Mouse (Mus musculus): ENCODE measurements around the gene H2al2a. TPM values are rescaled to one million over a fixed set of nuclear protein-coding genes. Genes with fewer than 3 reads are reported as not detected.

Gene H2al2a
- polyA plus RNA-seq, 2 experiments = not detected

DNA sequence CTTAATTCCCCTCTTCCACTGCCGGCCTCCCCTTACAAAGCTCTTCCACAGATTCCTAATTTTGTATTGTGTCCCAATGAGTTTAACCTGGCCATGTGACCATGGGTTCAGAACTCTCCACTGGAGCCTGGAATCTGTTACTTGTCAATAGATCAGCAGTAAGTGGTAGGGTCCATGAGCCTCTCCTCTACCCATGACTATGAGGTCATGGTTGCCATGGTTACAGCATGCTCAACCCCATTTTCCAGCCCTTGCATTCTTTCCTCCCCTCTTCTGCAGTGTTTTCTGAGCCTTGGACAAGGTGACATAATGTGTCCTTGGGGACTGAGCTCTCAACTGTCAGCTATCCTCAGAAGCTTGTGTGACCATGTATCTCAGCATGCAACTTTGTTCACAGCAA, 37.3 kb downstream of the H2al2a start:
- Histone ChIP-seq H3K36me3 (replicated peaks; ENCODE audit: control insufficient read depth, insufficient read depth, low read depth) (no peaks in the 10 kb centered on the region), H3K27me3 (ENCODE audit: control insufficient read depth, insufficient read depth, low read length) (no peaks in the 10 kb centered on the region), H3K4me2 (ENCODE audit: low read depth) (no peak overlapping the region), H3K9ac (replicated peaks) (no peak overlapping the region), H3K27ac (no peak overlapping the region), H3K9me3 (ENCODE audit: control insufficient read depth, low read length) (no peaks in the 10 kb centered on the region), H3K4me3 (ENCODE audit: insufficient read depth in 1 of 2, low read depth in 2 of 2, low read length in 2 of 2) (no peak overlapping the region), H3K4me1 (replicated peaks; ENCODE audit: control insufficient read depth in 2 of 2, insufficient read depth in 2 of 2, low read length in 1 of 2) (no peaks in the 10 kb centered on the region)
- ATAC-seq (ENCODE audit: insufficient read depth) = no peak
- no peak for DNase-seq (ENCODE audit: low read depth in 3 of 3, low spot score in 3 of 3)
- no peak for TF ChIP-seq CTCF (IDR thresholded peaks at IDR 0.05; ENCODE audit: low read depth)
- TF ChIP-seq EP300 (IDR thresholded peaks at IDR 0.05; ENCODE audit: low read depth) = no peak
- 71% methylated on average over 1 of the region's 1 CpGs for WGBS (ENCODE audit: insufficient replicate concordance)

DNA sequence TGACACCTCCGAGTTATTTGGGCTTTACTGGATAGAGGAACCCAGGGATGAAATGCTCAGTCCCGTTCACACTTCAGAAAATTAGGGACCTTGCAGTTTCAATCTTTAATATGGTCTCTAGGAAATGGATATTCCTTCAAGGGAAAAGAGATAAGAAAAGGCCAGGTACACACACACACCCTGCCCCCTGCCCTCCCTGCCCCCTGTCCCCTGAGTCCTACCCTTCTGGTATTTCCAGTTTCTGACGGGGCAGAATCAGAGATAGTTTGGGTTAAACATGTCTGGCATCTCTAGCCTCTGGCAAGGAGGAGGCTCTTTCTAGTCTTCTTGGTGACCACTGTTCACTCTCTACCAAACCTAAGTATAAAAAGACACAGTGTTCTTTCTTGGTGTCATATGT, 49.9 kb downstream of the H2al2a start:
- Histone ChIP-seq H3K36me3 (replicated peaks; ENCODE audit: control insufficient read depth, insufficient read depth, low read depth) (no peaks in the 10 kb centered on the region), H3K9me3 (ENCODE audit: control insufficient read depth, low read length) (no peaks in the 10 kb centered on the region), H3K27me3 (ENCODE audit: control insufficient read depth, insufficient read depth, low read length) (no peaks in the 10 kb centered on the region), H3K27ac (no peak overlapping the region), H3K4me3 (ENCODE audit: insufficient read depth in 1 of 2, low read depth in 2 of 2, low read length in 2 of 2) (no peak overlapping the region), H3K9ac (replicated peaks) (no peak overlapping the region), H3K4me2 (ENCODE audit: low read depth) (no peak overlapping the region), H3K4me1 (replicated peaks; ENCODE audit: control insufficient read depth in 2 of 2, insufficient read depth in 2 of 2, low read length in 1 of 2) (peaks cover 0 to under 1% of the 10 kb centered on the region in 2 experiments; a peak in 1 of 4 replicates)
- no peak for ATAC-seq (ENCODE audit: insufficient read depth)
- DNase-seq (ENCODE audit: low read depth in 3 of 3, low spot score in 3 of 3) = no peak
- WGBS (ENCODE audit: insufficient replicate concordance) = 50% methylated on average over 3 of the region's 3 CpGs
- no peak for TF ChIP-seq EP300 (IDR thresholded peaks at IDR 0.05; ENCODE audit: low read depth)
- no peak for TF ChIP-seq CTCF (IDR thresholded peaks at IDR 0.05; ENCODE audit: low read depth)

Other genes starting within 250 kb of the H2al2a start
- gene A930004D18Rik, start 40.8 kb upstream of the H2al2a start, polyA plus RNA-seq (2012; rRNA removed) = 0.32 and 0.48 TPM in 2 replicates
- 0.36 and 0.81 TPM in 2 replicates for gene A930004D18Rik, start 40.8 kb upstream of the H2al2a start, polyA plus RNA-seq (2014; fragmentation: Nextera tagmentation; extraction: Ambion mirVana)
- gene Skida1, start 52.1 kb upstream of the H2al2a start, polyA plus RNA-seq (2012; rRNA removed) = 0.48 and 0.60 TPM in 2 replicates
- 0.27 and 0.43 TPM in 2 replicates for gene Skida1, start 52.1 kb upstream of the H2al2a start, polyA plus RNA-seq (2014; fragmentation: Nextera tagmentation; extraction: Ambion mirVana)
- gene Mllt10, start 58.3 kb upstream of the H2al2a start, polyA plus RNA-seq (2012; rRNA removed) = 13.4 and 16.4 TPM in 2 replicates
- gene Mllt10, start 58.3 kb upstream of the H2al2a start, polyA plus RNA-seq (2014; fragmentation: Nextera tagmentation; extraction: Ambion mirVana) = 14.4 and 19.7 TPM in 2 replicates